Mouse (Mus musculus): ENCODE measurements around the gene Mmp25. TPM values are rescaled to one million over a fixed set of nuclear protein-coding genes. Genes with fewer than 3 reads are reported as not detected.

Gene Mmp25
- polyA plus RNA-seq, 2 experiments: 0.76 to 1.0 TPM

GRCm38 (mm10) chr17:23682092-23682491, 37.0 kb upstream of the Mmp25 start:
- H3K4me3 ChIP-seq (replicated peaks; ENCODE audit: low read length): no peak overlapping the region
- DNase-seq (ENCODE audit: low spot score) (no peak), ATAC-seq (ENCODE audit: low FRiP score, low read depth) (no peak)
- 62% methylated on average over 4 of the region's 4 CpGs for WGBS
- TF ChIP-seq POLR2A (IDR thresholded peaks at IDR 0.05; ENCODE audit: borderline replicate concordance, extremely low read depth, insufficient read depth, insufficient read length): no peak
- no peak overlapping the region for H3K27ac ChIP-seq (replicated peaks; ENCODE audit: low read depth, low read length)
- H3K4me2 ChIP-seq (replicated peaks; ENCODE audit: low read depth, low read length, severe bottlenecking): no peak overlapping the region
- H3K36me3 ChIP-seq (ENCODE audit: control insufficient read depth, insufficient read depth, low read length): no peaks in the 10 kb centered on the region
- no peaks in the 10 kb centered on the region for H3K9me3 ChIP-seq (ENCODE audit: control insufficient read depth, low read length)
- peaks cover 44% of the 10 kb centered on the region for H3K27me3 ChIP-seq (ENCODE audit: control insufficient read depth, insufficient read depth, low read length)
- H3K9ac ChIP-seq (ENCODE audit: low read depth, low read length, severe bottlenecking): no peak overlapping the region
- peaks cover 33% of the 10 kb centered on the region for H3K4me1 ChIP-seq (ENCODE audit: control insufficient read depth, insufficient read depth, low read length)

- H3K27me3 ChIP-seq (ENCODE audit: control insufficient read depth, insufficient read depth, low read length): peaks cover 50% of the 10 kb centered on the region
- no peak overlapping the region for H3K4me2 ChIP-seq (replicated peaks; ENCODE audit: low read depth, low read length, severe bottlenecking)
- H3K4me3 ChIP-seq (replicated peaks; ENCODE audit: low read length): no peak overlapping the region
- 64% methylated on average over 10 of the region's 10 CpGs for WGBS
- H3K27ac ChIP-seq (replicated peaks; ENCODE audit: low read depth, low read length): no peak overlapping the region
- peaks cover 39% of the 10 kb centered on the region for H3K4me1 ChIP-seq (ENCODE audit: control insufficient read depth, insufficient read depth, low read length)
- ATAC-seq (ENCODE audit: low FRiP score, low read depth) (no peak), DNase-seq (ENCODE audit: low spot score) (no peak)
- H3K9ac ChIP-seq (ENCODE audit: low read depth, low read length, severe bottlenecking): no peak overlapping the region
- no peak for TF ChIP-seq POLR2A (IDR thresholded peaks at IDR 0.05; ENCODE audit: borderline replicate concordance, extremely low read depth, insufficient read depth, insufficient read length)
- no peaks in the 10 kb centered on the region for H3K9me3 ChIP-seq (ENCODE audit: control insufficient read depth, low read length)
- H3K36me3 ChIP-seq (ENCODE audit: control insufficient read depth, insufficient read depth, low read length): no peaks in the 10 kb centered on the region
These were observed 36.0 kb upstream of the Mmp25 start for GRCm38 (mm10) chr17:23681086-23681485.

GRCm38 (mm10) chr17:23680336-23680735, 35.3 kb upstream of the Mmp25 start:
- no peak for TF ChIP-seq POLR2A (IDR thresholded peaks at IDR 0.05; ENCODE audit: borderline replicate concordance, extremely low read depth, insufficient read depth, insufficient read length)
- Histone ChIP-seq H3K4me3 (replicated peaks; ENCODE audit: low read length) (peak overlapping the region; percentile 29), H3K27me3 (ENCODE audit: control insufficient read depth, insufficient read depth, low read length) (peaks cover 52% of the 10 kb centered on the region), H3K4me2 (replicated peaks; ENCODE audit: low read depth, low read length, severe bottlenecking) (0 out of 2 replicates have a peak overlapping the region, but pooled peaks have one; percentile 45), H3K27ac (replicated peaks; ENCODE audit: low read depth, low read length) (no peak overlapping the region), H3K4me1 (ENCODE audit: control insufficient read depth, insufficient read depth, low read length) (peaks cover 46% of the 10 kb centered on the region), H3K9me3 (ENCODE audit: control insufficient read depth, low read length) (no peaks in the 10 kb centered on the region), H3K36me3 (ENCODE audit: control insufficient read depth, insufficient read depth, low read length) (no peaks in the 10 kb centered on the region), H3K9ac (ENCODE audit: low read depth, low read length, severe bottlenecking) (no peak overlapping the region)
- ATAC-seq (ENCODE audit: low FRiP score, low read depth): no peak
- no peak for DNase-seq (ENCODE audit: low spot score)
- WGBS: 67% methylated on average over 9 of the region's 9 CpGs

GRCm38 (mm10) chr17:23679127-23679835, 34.2 kb upstream of the Mmp25 start, which contains the start of gene Cldn6:
TSS of gene Cldn6 (plus strand) at chr17:23679249.
- no peak within 1 kb of the TSS for H3K9ac ChIP-seq (ENCODE audit: low read depth, low read length, severe bottlenecking)
- no peak for TF ChIP-seq POLR2A (IDR thresholded peaks at IDR 0.05; ENCODE audit: borderline replicate concordance, extremely low read depth, insufficient read depth, insufficient read length)
- no peak for ATAC-seq (ENCODE audit: low FRiP score, low read depth)
- peak within 1 kb of the TSS; percentile 29 for H3K4me3 ChIP-seq (replicated peaks; ENCODE audit: low read length)
- peaks cover 53% of the 10 kb centered on the region for H3K4me1 ChIP-seq (ENCODE audit: control insufficient read depth, insufficient read depth, low read length)
- 3% methylated on average over 37 of the region's 38 CpGs for WGBS
- H3K4me2 ChIP-seq (replicated peaks; ENCODE audit: low read depth, low read length, severe bottlenecking): peak within 1 kb of the TSS; percentile 45
- peaks cover 52% of the 10 kb centered on the region for H3K27me3 ChIP-seq (ENCODE audit: control insufficient read depth, insufficient read depth, low read length)
- no peaks in the 10 kb centered on the region for H3K36me3 ChIP-seq (ENCODE audit: control insufficient read depth, insufficient read depth, low read length)
- H3K27ac ChIP-seq (replicated peaks; ENCODE audit: low read depth, low read length): no peak within 1 kb of the TSS
- H3K9me3 ChIP-seq (ENCODE audit: control insufficient read depth, low read length): no peaks in the 10 kb centered on the region
- DNase-seq (ENCODE audit: low spot score): no peak

GRCm38 (mm10) chr17:23677236-23677679, 32.2 kb upstream of the Mmp25 start, which contains the start of gene Tnfrsf12a:
TSS of gene Tnfrsf12a (minus strand) at chr17:23677468.
- peak within 1 kb of the TSS; percentile 55 for H3K9ac ChIP-seq (ENCODE audit: low read depth, low read length, severe bottlenecking)
- H3K27ac ChIP-seq (replicated peaks; ENCODE audit: low read depth, low read length): peak within 1 kb of the TSS; percentile 52; the same call in 1 of the 2 replicates
- DNase-seq (ENCODE audit: low spot score) (peak; percentile 84), ATAC-seq (ENCODE audit: low FRiP score, low read depth) (peak; percentile 49)
- H3K4me1 ChIP-seq (ENCODE audit: control insufficient read depth, insufficient read depth, low read length): peaks cover 39% of the 10 kb centered on the region
- 1% methylated on average over 34 of the region's 34 CpGs for WGBS
- no peaks in the 10 kb centered on the region for H3K9me3 ChIP-seq (ENCODE audit: control insufficient read depth, low read length)
- H3K4me2 ChIP-seq (replicated peaks; ENCODE audit: low read depth, low read length, severe bottlenecking): peak within 1 kb of the TSS; percentile 96
- no peaks in the 10 kb centered on the region for H3K36me3 ChIP-seq (ENCODE audit: control insufficient read depth, insufficient read depth, low read length)
- peak; percentile 85; the same call in 1 of the 2 replicates for TF ChIP-seq POLR2A (IDR thresholded peaks at IDR 0.05; ENCODE audit: borderline replicate concordance, extremely low read depth, insufficient read depth, insufficient read length)
- peak within 1 kb of the TSS; percentile 62 for H3K4me3 ChIP-seq (replicated peaks; ENCODE audit: low read length)
- peaks cover 43% of the 10 kb centered on the region for H3K27me3 ChIP-seq (ENCODE audit: control insufficient read depth, insufficient read depth, low read length)
